In genomic region chr7:132887019-132887804, GRCm38 (mm10) we compare ENCODE assay signal across 14 mouse cellular contexts. TPM values are rescaled to one million over a fixed set of nuclear protein-coding genes. Genes with fewer than 3 reads are reported as not detected.
DNase-seq lines count a peak whose midpoint lies in the region; ATAC-seq and TF ChIP-seq lines count a peak whose summit lies in the region.
"Had no signal": no experiment of that assay in that cellular context is flagged by ENCODE, and none has a peak within 500 bp of the region (broad histone marks: within the 10 kb centered on the region; RNA-seq: fewer than 3 reads in every experiment).

No protein-coding gene starts in this region.

- 76% methylated on average over 7 of the region's 7 CpGs for WGBS in forebrain, embryonic 12.5 days
- 79% methylated on average over 7 of the region's 7 CpGs for WGBS in forebrain, embryonic 13.5 days
- 27% methylated on average over 7 of the region's 7 CpGs for WGBS in kidney, postnatal 0 days
- 67% methylated on average over 7 of the region's 7 CpGs for WGBS in limb, embryonic 15.5 days
- WGBS in cerebellum, adult 2 months = 85% methylated on average over 7 of the region's 7 CpGs
- 84% methylated on average over 7 of the region's 7 CpGs for WGBS in midbrain, embryonic 14.5 days

- no peaks in the 10 kb centered on the region for H3K27me3 ChIP-seq in forebrain, embryonic 12.5 days
- H3K27me3 ChIP-seq in forebrain, embryonic 13.5 days = no peaks in the 10 kb centered on the region
- no peaks in the 10 kb centered on the region for H3K27me3 ChIP-seq in kidney, postnatal 0 days (ENCODE audit: insufficient read depth, low read length)
- H3K27me3 ChIP-seq in limb, embryonic 15.5 days = no peaks in the 10 kb centered on the region
- no peaks in the 10 kb centered on the region for H3K27me3 ChIP-seq in cerebellum, adult 2 months (ENCODE audit: control insufficient read depth, insufficient read depth, low read length)
- no peaks in the 10 kb centered on the region for H3K27me3 ChIP-seq in midbrain, embryonic 14.5 days (ENCODE audit: control insufficient read depth, insufficient read depth, low read length)
- H3K27me3 ChIP-seq: heart, embryonic 15.5 days had no signal

- no peaks in the 10 kb centered on the region for H3K4me1 ChIP-seq in forebrain, embryonic 12.5 days
- no peaks in the 10 kb centered on the region for H3K4me1 ChIP-seq in forebrain, embryonic 13.5 days
- H3K4me1 ChIP-seq in kidney, postnatal 0 days (replicated peaks; ENCODE audit: insufficient read depth, low read length) = no peaks in the 10 kb centered on the region
- H3K4me1 ChIP-seq in limb, embryonic 15.5 days = no peaks in the 10 kb centered on the region
- peaks cover 21% of the 10 kb centered on the region; the same call in 1 of the 2 replicates for H3K4me1 ChIP-seq in cerebellum, adult 2 months (ENCODE audit: control insufficient read depth, insufficient read depth, low read length)
- H3K4me1 ChIP-seq in midbrain, embryonic 14.5 days (ENCODE audit: control insufficient read depth, insufficient read depth, low read length) = no peaks in the 10 kb centered on the region

- no peak for TF ChIP-seq CTCF in kidney, postnatal 0 days (IDR thresholded peaks at IDR 0.05; ENCODE audit: low read depth)
- TF ChIP-seq CTCF in cerebellum, adult 2 months (IDR thresholded peaks at IDR 0.05; ENCODE audit: borderline replicate concordance, insufficient read depth, low read depth, low read length) = no peak

- no peak for ATAC-seq in forebrain, embryonic 12.5 days (ENCODE audit: low FRiP score)
- ATAC-seq in forebrain, embryonic 13.5 days = no peak
- no peak for ATAC-seq in kidney, postnatal 0 days (replicated peaks; ENCODE audit: low FRiP score, low read depth)
- ATAC-seq in limb, embryonic 15.5 days (ENCODE audit: insufficient number of reproducible peaks, low FRiP score, low TSS enrichment, low read depth) = no peak
- no peak for ATAC-seq in midbrain, embryonic 14.5 days (ENCODE audit: low FRiP score, low TSS enrichment)
- ATAC-seq: forebrain, embryonic 14.5 days; midbrain, embryonic 16.5 days had no signal

- H3K9ac ChIP-seq in forebrain, embryonic 12.5 days = no peak overlapping the region
- H3K9ac ChIP-seq in forebrain, embryonic 13.5 days = no peak overlapping the region
- H3K9ac ChIP-seq in kidney, postnatal 0 days (ENCODE audit: low read depth, low read length) = no peak overlapping the region
- H3K9ac ChIP-seq in limb, embryonic 15.5 days = no peak overlapping the region
- no peak overlapping the region for H3K9ac ChIP-seq in midbrain, embryonic 14.5 days (replicated peaks; ENCODE audit: low read length)
- H3K9ac ChIP-seq: heart, embryonic 15.5 days had no signal

- peak; percentile 39 for DNase-seq in kidney, postnatal 0 days (ENCODE audit: low spot score)
- DNase-seq in kidney, adult 18-20 months = no peak
- DNase-seq in embryo, embryonic 9.5 days (ENCODE audit: extremely low spot score) = peak; percentile 12
- DNase-seq in cerebellum, adult 2 months = no peak
- no peak for DNase-seq in midbrain, embryonic 14.5 days
- DNase-seq: adrenal gland, postnatal 14 days; gastrocnemius, postnatal 10 days; spleen, adult 18-20 months had no signal

- no peak overlapping the region for H3K4me3 ChIP-seq in forebrain, embryonic 12.5 days (replicated peaks)
- H3K4me3 ChIP-seq in forebrain, embryonic 13.5 days = no peak overlapping the region
- H3K4me3 ChIP-seq in kidney, postnatal 0 days (replicated peaks; ENCODE audit: low read depth, low read length) = no peak overlapping the region
- H3K4me3 ChIP-seq in limb, embryonic 15.5 days = no peak overlapping the region
- no peak overlapping the region for H3K4me3 ChIP-seq in cerebellum, adult 2 months (replicated peaks; ENCODE audit: insufficient read depth, low read depth, low read length)
- no peak overlapping the region for H3K4me3 ChIP-seq in midbrain, embryonic 14.5 days (replicated peaks; ENCODE audit: low read depth, low read length)
- H3K4me3 ChIP-seq: heart, embryonic 15.5 days had no signal

- no peaks in the 10 kb centered on the region for H3K9me3 ChIP-seq in forebrain, embryonic 12.5 days
- no peaks in the 10 kb centered on the region for H3K9me3 ChIP-seq in forebrain, embryonic 13.5 days (replicated peaks)
- H3K9me3 ChIP-seq in kidney, postnatal 0 days (replicated peaks; ENCODE audit: low read length) = no peaks in the 10 kb centered on the region
- H3K9me3 ChIP-seq in limb, embryonic 15.5 days = no peaks in the 10 kb centered on the region
- H3K9me3 ChIP-seq in midbrain, embryonic 14.5 days (ENCODE audit: control insufficient read depth, low read length) = no peaks in the 10 kb centered on the region
- H3K9me3 ChIP-seq: heart, embryonic 15.5 days had no signal

- TF ChIP-seq POLR2A in cerebellum, adult 2 months (IDR thresholded peaks at IDR 0.05; ENCODE audit: borderline replicate concordance, insufficient read depth, low read length) = no peak

- H3K4me2 ChIP-seq in forebrain, embryonic 12.5 days = no peak overlapping the region
- H3K4me2 ChIP-seq in forebrain, embryonic 13.5 days = no peak overlapping the region
- no peak overlapping the region for H3K4me2 ChIP-seq in kidney, postnatal 0 days (ENCODE audit: low read length)
- H3K4me2 ChIP-seq in limb, embryonic 15.5 days = no peak overlapping the region
- H3K4me2 ChIP-seq in midbrain, embryonic 14.5 days (ENCODE audit: low read length) = no peak overlapping the region
- H3K4me2 ChIP-seq: heart, embryonic 15.5 days had no signal

- peaks cover 33% of the 10 kb centered on the region for H3K36me3 ChIP-seq in forebrain, embryonic 12.5 days (replicated peaks)
- peaks cover 35% of the 10 kb centered on the region for H3K36me3 ChIP-seq in forebrain, embryonic 13.5 days (ENCODE audit: poor library complexity, severe bottlenecking)
- peaks cover 19% of the 10 kb centered on the region; the same call in 1 of the 2 replicates for H3K36me3 ChIP-seq in kidney, postnatal 0 days (ENCODE audit: insufficient read depth, low read length)
- peaks cover 29% of the 10 kb centered on the region for H3K36me3 ChIP-seq in limb, embryonic 15.5 days
- peaks cover 33% of the 10 kb centered on the region for H3K36me3 ChIP-seq in midbrain, embryonic 14.5 days (ENCODE audit: control insufficient read depth, insufficient read depth, low read length)

- 0 out of 2 replicates have a peak overlapping the region, but pooled peaks have one; percentile 15 for H3K27ac ChIP-seq in forebrain, embryonic 12.5 days
- no peak overlapping the region for H3K27ac ChIP-seq in forebrain, embryonic 13.5 days
- peak overlapping the region; percentile 13; the same call in 1 of the 2 replicates for H3K27ac ChIP-seq in kidney, postnatal 0 days
- peak overlapping the region; percentile 22; the same call in 1 of the 2 replicates for H3K27ac ChIP-seq in limb, embryonic 15.5 days
- H3K27ac ChIP-seq in cerebellum, adult 2 months (ENCODE audit: insufficient read depth, low read length) = no peak overlapping the region
- no peak overlapping the region for H3K27ac ChIP-seq in midbrain, embryonic 14.5 days (replicated peaks; ENCODE audit: low read depth, low read length)
- H3K27ac ChIP-seq: heart, embryonic 15.5 days had no signal

RNA-seq across cellular contexts. Expression of gene Abraxas2, which starts 28.2 kb away (rescaled TPM):
- 37.2 and 38.7 TPM in 2 replicates for polyA plus RNA-seq in forebrain, embryonic 12.5 days (2016; fragmentation: Nextera tagmentation; extraction: Ambion mirVana)
- polyA plus RNA-seq in forebrain, embryonic 13.5 days (2015; fragmentation: Nextera tagmentation; extraction: Ambion mirVana) = 42.5 and 43.5 TPM in 2 replicates
- polyA plus RNA-seq in kidney, postnatal 0 days (2015; fragmentation: Nextera tagmentation; extraction: Ambion mirVana) = 31.1 and 35.5 TPM in 2 replicates
- 37.5 and 38.5 TPM in 2 replicates for polyA plus RNA-seq in limb, embryonic 15.5 days (2015; fragmentation: Nextera tagmentation; extraction: Ambion mirVana)
- 28.8 and 28.9 TPM in 2 replicates for polyA plus RNA-seq in cerebellum, adult 2 months (2012; rRNA removed)
- 40.0 and 42.6 TPM in 2 replicates for polyA plus RNA-seq in midbrain, embryonic 14.5 days (2014; fragmentation: Nextera tagmentation; extraction: Ambion mirVana)

RNA-seq across cellular contexts. Expression of gene Eef1akmt2, which starts 34.7 kb away (rescaled TPM):
- polyA plus RNA-seq in forebrain, embryonic 12.5 days (2016; fragmentation: Nextera tagmentation; extraction: Ambion mirVana) = 93.6 and 93.7 TPM in 2 replicates
- polyA plus RNA-seq in forebrain, embryonic 13.5 days (2015; fragmentation: Nextera tagmentation; extraction: Ambion mirVana) = 105 and 115 TPM in 2 replicates
- polyA plus RNA-seq in kidney, postnatal 0 days (2015; fragmentation: Nextera tagmentation; extraction: Ambion mirVana) = 74.0 and 76.6 TPM in 2 replicates
- polyA plus RNA-seq in limb, embryonic 15.5 days (2015; fragmentation: Nextera tagmentation; extraction: Ambion mirVana) = 63.2 and 65.9 TPM in 2 replicates
- 44.7 and 46.3 TPM in 2 replicates for polyA plus RNA-seq in cerebellum, adult 2 months (2012; rRNA removed)
- polyA plus RNA-seq in midbrain, embryonic 14.5 days (2014; fragmentation: Nextera tagmentation; extraction: Ambion mirVana) = 90.0 and 92.6 TPM in 2 replicates

RNA-seq across cellular contexts. Expression of gene Zranb1, which starts 43.7 kb away (rescaled TPM):
- 18.5 and 20.1 TPM in 2 replicates for polyA plus RNA-seq in forebrain, embryonic 12.5 days (2016; fragmentation: Nextera tagmentation; extraction: Ambion mirVana)
- polyA plus RNA-seq in forebrain, embryonic 13.5 days (2015; fragmentation: Nextera tagmentation; extraction: Ambion mirVana) = 16.1 and 16.2 TPM in 2 replicates
- 15.1 and 15.3 TPM in 2 replicates for polyA plus RNA-seq in kidney, postnatal 0 days (2015; fragmentation: Nextera tagmentation; extraction: Ambion mirVana)
- polyA plus RNA-seq in limb, embryonic 15.5 days (2015; fragmentation: Nextera tagmentation; extraction: Ambion mirVana) = 13.6 and 16.2 TPM in 2 replicates
- 43.0 and 46.0 TPM in 2 replicates for polyA plus RNA-seq in cerebellum, adult 2 months (2012; rRNA removed)
- 32.8 and 35.1 TPM in 2 replicates for polyA plus RNA-seq in midbrain, embryonic 14.5 days (2014; fragmentation: Nextera tagmentation; extraction: Ambion mirVana)

Comparison
In these comparisons a context has a peak if more than half of its experiments do, and no peak if none do; other contexts are left out.
1. H3K27ac ChIP-seq: peak in forebrain, embryonic 12.5 days (single experiment), kidney, postnatal 0 days (single experiment) and limb, embryonic 15.5 days (single experiment); none in forebrain, embryonic 13.5 days (single experiment), cerebellum, adult 2 months (single experiment) and midbrain, embryonic 14.5 days (single experiment).
2. DNase-seq: peak in kidney, postnatal 0 days (single experiment) and embryo, embryonic 9.5 days (single experiment); none in kidney, adult 18-20 months (single experiment), cerebellum, adult 2 months (0 of 2) and midbrain, embryonic 14.5 days (single experiment).